Mouse (Mus musculus) hindbrain, embryonic 16.5 days (tissue): ENCODE results near the gene Zc2hc1b. TPM values are rescaled to one million over a fixed set of nuclear protein-coding genes. Genes with fewer than 3 reads are reported as not detected.

Source experiments
- ATAC-seq: fragments of 200-750 bp; cut with Nextera tagmentation; 2 replicates; pipeline ENCODE4 v1.8.0; 2017; ENCODE audit warnings: moderate TSS enrichment, moderate library complexity
- H3K27ac ChIP-seq: fragments of 300-500 bp; sonication (generic); 2 replicates; pipeline ENCODE4 v1.5.1; 2014; ENCODE audit warnings: low read depth, mild to moderate bottlenecking, control low read depth, low read length, moderate library complexity
- H3K27me3 ChIP-seq: fragments of 300-500 bp; sonication (generic); replicated peaks from 2 replicates; pipeline ENCODE4 v1.6.1; 2014; ENCODE audit warnings: low read length; ENCODE audit not compliant: control insufficient read depth, insufficient read depth
- H3K36me3 ChIP-seq: fragments of 300-500 bp; sonication (generic); 2 replicates; pipeline ENCODE4 v1.6.1; 2014; ENCODE audit warnings: mild to moderate bottlenecking, low read length, moderate library complexity, mixed read lengths; ENCODE audit not compliant: control insufficient read depth, insufficient read depth
- H3K4me1 ChIP-seq: fragments of 300-500 bp; sonication (generic); 2 replicates; pipeline ENCODE4 v1.6.1; 2014; ENCODE audit warnings: low read depth, low read length; ENCODE audit not compliant: control insufficient read depth, insufficient read depth
- H3K4me2 ChIP-seq: fragments of 300-500 bp; sonication (generic); 2 replicates; pipeline ENCODE4 v1.6.1; 2014; ENCODE audit warnings: mild to moderate bottlenecking, low read length, control low read depth, moderate library complexity
- H3K4me3 ChIP-seq: fragments of 300-500 bp; sonication (generic); 2 replicates; pipeline ENCODE4 v1.5.1; 2014; ENCODE audit warnings: mild to moderate bottlenecking, low read length, control low read depth, moderate library complexity
- H3K9ac ChIP-seq: fragments of 300-500 bp; sonication (generic); 2 replicates; pipeline ENCODE4 v1.6.1; 2014; ENCODE audit warnings: low read depth, mild to moderate bottlenecking, control low read depth, low read length, moderate library complexity
- H3K9me3 ChIP-seq: fragments of 300-500 bp; sonication (generic); 2 replicates; pipeline ENCODE4 v1.6.1; 2014; ENCODE audit warnings: mild to moderate bottlenecking, low read length, moderate library complexity; ENCODE audit not compliant: control insufficient read depth
- WGBS: fragments of 180-500 bp; shearing (Covaris S2); extraction: QIAGEN DNeasy Blood & Tissue Kit; methylation state at CpG from one replicate; pipeline ENCODE4 v1.1.7; 2014; 5-methylcytosine and 5-hydroxymethylcytosine counted together
- polyA plus RNA-seq: library from polyadenylated mRNA; unstranded; fragments of >200 nt; fragmentation: Nextera tagmentation; extraction: Ambion mirVana; gene quantifications from 2 replicates; pipeline ENCODE4 v1.2.1, GENCODE M21; 2015

Zc2hc1b gene
- polyA plus RNA-seq, 1 experiment from 2014 or later = not detected

DNA sequence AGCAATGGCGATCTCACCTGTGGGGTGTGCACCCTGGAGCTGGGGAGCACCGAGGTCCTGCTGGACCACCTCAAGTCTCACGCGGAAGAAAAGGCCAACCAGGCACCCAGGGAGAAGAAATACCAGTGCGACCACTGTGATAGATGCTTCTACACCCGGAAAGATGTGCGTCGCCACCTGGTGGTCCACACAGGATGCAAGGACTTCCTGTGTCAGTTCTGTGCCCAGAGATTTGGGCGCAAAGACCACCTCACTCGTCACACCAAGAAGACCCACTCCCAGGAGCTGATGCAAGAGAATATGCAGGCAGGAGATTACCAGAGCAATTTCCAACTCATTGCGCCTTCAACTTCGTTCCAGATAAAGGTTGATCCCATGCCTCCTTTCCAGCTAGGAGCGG, 50.5 kb downstream of the Zc2hc1b start:
- no peaks in the 10 kb centered on the region for H3K36me3 ChIP-seq
- H3K4me3 ChIP-seq = no peak overlapping the region
- no peaks in the 10 kb centered on the region for H3K4me1 ChIP-seq
- H3K27ac ChIP-seq = no peak overlapping the region
- H3K9me3 ChIP-seq = no peaks in the 10 kb centered on the region
- no peaks in the 10 kb centered on the region for H3K27me3 ChIP-seq
- H3K4me2 ChIP-seq = no peak overlapping the region
- no peak overlapping the region for H3K9ac ChIP-seq
- no peak for ATAC-seq
- WGBS = 81% methylated on average over 13 of the region's 13 CpGs

DNA sequence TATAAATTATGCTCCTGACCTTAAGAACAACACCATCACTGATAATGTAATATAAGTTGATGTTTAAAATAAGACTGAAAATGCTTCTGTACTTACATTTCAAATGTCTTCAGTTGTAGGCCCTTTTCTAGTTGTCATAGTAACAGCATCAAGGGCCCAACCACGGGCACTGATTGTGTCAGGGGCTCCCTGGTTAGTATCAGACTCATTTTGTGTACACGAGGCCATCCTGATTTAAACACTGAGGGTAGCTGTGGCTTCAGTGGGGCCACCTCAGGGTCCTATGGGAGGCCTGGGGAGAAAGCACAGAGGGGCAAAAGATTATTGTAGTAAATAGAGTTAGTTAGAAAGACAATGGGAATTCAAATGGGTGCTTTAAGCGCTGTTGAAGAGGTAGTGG, 52.0 kb downstream of the Zc2hc1b start:
- Histone ChIP-seq H3K9me3 (no peaks in the 10 kb centered on the region), H3K27me3 (no peaks in the 10 kb centered on the region), H3K36me3 (no peaks in the 10 kb centered on the region), H3K4me2 (no peak overlapping the region), H3K4me3 (no peak overlapping the region), H3K27ac (no peak overlapping the region), H3K9ac (no peak overlapping the region), H3K4me1 (no peaks in the 10 kb centered on the region)
- 44% methylated on average over 3 of the region's 3 CpGs for WGBS
- ATAC-seq = no peak

DNA sequence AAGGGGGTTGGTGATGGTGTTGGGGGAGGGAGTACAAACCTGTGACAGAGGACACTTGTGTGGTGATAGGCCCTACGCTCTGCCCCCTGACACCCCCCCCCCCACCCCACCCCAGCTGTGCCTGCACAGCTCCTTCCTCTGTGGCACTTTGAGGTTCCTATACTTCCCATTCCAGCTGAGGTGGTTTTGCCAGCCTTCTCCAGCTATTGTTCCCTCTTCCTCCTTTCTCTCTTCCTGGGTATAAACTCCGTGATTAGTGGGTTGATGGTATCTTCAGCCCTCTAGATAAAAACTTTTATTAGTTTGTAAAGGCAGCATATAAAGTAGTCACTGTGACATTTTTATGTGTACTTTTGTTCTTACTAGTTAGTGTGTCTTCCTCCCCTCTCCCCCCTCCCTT, 58.5 kb downstream of the Zc2hc1b start:
- ATAC-seq = no peak
- H3K9me3 ChIP-seq = no peaks in the 10 kb centered on the region
- 40% methylated on average over 1 of the region's 2 CpGs for WGBS
- H3K4me3 ChIP-seq = no peak overlapping the region
- no peak overlapping the region for H3K9ac ChIP-seq
- H3K27ac ChIP-seq = no peak overlapping the region
- H3K27me3 ChIP-seq = no peaks in the 10 kb centered on the region
- H3K4me1 ChIP-seq = peaks cover 3% of the 10 kb centered on the region
- no peaks in the 10 kb centered on the region for H3K36me3 ChIP-seq
- H3K4me2 ChIP-seq = no peak overlapping the region

DNA sequence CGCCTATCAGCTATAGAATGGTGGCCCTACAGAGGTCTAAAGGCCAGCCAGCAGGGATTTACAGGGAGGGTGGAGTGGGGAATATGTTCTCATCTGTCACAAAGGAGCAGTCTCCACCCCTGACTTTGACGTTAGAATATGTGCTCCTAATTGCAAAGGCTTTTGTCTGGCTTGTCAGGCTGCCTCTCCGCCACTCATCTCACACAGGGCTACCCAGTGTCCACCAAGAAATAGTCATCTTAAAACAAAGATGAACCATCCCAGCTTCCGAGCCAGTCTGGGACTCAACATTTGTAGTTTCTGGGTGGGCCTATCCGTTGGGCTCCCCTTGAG, 59.1 kb downstream of the Zc2hc1b start:
- H3K9ac ChIP-seq = no peak overlapping the region
- no peak overlapping the region for H3K4me2 ChIP-seq
- no peaks in the 10 kb centered on the region for H3K27me3 ChIP-seq
- H3K9me3 ChIP-seq = no peaks in the 10 kb centered on the region
- ATAC-seq = no peak
- H3K4me3 ChIP-seq = no peak overlapping the region
- no peak overlapping the region for H3K27ac ChIP-seq
- no peaks in the 10 kb centered on the region for H3K36me3 ChIP-seq
- 25% methylated on average over 5 of the region's 5 CpGs for WGBS
- H3K4me1 ChIP-seq = peaks cover 3% of the 10 kb centered on the region

DNA sequence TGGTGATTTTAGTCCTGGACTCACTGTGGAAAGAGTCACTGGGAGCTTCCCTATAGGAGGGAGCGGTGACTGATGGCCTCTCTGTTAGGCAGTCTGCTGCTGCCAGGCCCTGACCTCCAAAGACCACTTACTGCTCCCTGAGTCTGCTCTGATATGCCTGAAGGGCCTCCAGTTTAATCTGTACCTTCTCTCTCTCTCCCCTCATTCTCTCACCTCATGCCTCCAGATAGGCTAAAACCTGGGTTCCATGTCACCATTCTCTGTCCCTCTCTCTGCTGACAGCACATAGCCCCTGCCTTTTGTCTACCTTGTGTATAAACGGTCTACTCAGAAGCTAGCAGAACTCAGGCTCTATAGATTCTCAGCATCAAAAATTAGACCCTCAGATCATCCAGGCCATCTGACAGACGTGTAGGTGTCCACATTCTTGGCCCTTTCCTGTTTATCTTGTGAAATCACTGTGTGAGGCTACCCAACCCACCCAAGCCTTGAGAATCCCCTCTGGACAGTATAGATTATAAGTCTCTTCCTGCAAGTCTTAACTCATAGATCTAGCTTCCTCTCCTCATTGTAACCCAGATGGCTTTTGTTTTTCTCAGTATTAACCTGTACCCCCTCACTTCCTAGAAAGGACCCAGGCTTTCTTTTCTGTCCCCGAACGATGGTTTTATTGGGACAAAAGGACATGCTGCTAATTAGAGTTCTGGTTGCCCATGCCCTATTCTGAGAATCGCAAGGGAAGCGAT, 59.6 kb downstream of the Zc2hc1b start:
- 28% methylated on average over 7 of the region's 7 CpGs for WGBS
- Histone ChIP-seq H3K4me2 (no peak overlapping the region), H3K4me1 (peaks cover 3% of the 10 kb centered on the region), H3K4me3 (no peak overlapping the region), H3K9me3 (no peaks in the 10 kb centered on the region), H3K27me3 (no peaks in the 10 kb centered on the region), H3K27ac (no peak overlapping the region), H3K9ac (no peak overlapping the region), H3K36me3 (no peaks in the 10 kb centered on the region)
- no peak for ATAC-seq

DNA sequence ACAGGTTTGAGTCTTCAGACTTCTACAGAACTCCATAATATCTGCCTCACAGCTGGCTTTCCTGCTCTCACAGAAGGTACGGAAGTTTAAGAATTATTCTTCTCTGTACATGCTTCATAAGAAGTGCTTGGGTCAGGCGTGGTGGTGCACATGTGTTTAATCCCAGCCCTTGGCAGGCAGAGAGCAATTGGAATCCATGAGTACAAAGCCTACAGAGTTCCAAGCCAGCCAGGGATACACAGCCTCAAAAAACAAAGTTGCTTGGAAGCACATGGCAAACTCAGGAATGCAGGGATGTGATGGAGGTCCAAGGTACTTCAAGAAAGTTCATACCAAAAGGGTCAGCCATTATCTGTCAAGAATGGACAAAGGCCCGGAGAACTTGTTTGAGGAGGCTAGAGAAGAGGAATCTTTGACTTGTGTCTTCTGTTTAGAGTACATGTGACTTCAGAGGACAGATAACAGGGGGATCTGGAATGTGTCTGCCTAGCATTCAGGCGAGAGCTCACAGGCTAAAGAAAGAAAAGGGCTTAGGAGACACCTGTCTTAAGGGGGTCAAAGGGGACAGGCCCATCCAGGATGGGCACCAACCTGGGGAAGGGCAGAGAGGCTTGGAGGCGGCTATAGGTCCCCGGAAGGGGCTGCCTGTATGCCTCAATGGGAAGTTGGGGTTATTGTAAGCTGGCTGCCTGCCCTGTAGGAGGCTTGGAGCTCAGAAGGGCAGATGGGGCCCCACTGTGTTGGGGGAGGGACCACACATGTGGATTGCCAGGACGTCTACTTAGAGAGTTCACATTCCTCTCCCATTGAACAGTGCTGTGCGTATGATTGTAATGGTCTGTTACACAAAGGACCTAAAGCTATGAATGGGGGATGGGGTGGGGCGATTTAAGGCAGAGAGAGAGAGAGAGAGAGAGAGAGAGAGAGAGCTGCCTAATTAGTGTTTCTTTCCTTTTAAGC, 60.8 kb downstream of the Zc2hc1b start:
- Histone ChIP-seq H3K4me3 (no peak overlapping the region), H3K36me3 (no peaks in the 10 kb centered on the region), H3K9me3 (no peaks in the 10 kb centered on the region), H3K27ac (no peak overlapping the region), H3K4me1 (peaks cover 3% of the 10 kb centered on the region), H3K4me2 (no peak overlapping the region), H3K27me3 (no peaks in the 10 kb centered on the region), H3K9ac (no peak overlapping the region)
- 28% methylated on average over 9 of the region's 9 CpGs for WGBS
- ATAC-seq = peak; percentile 57

DNA sequence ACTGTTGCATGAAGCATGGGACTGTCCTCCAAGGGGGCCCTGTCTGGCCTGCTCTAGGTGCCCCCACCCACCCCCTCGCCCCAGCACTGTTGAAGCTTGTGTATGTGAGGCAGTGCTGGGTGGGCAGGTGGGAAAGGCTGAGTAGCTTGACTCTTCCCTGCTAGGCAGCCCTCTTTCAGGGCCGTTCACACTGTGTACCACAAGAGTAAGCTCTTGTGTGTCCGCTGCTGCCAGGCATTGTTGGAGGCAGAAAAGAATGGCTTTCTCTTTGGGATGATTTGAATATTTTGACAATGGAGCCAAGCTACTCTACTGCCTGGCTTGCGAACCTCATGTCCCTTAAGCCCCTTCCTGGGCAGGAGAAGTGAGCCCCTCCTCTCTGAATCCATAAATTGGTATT, 62.8 kb downstream of the Zc2hc1b start:
- Histone ChIP-seq H3K4me3 (no peak overlapping the region), H3K27me3 (no peaks in the 10 kb centered on the region), H3K9me3 (no peaks in the 10 kb centered on the region), H3K36me3 (no peaks in the 10 kb centered on the region), H3K4me2 (no peak overlapping the region), H3K27ac (no peak overlapping the region), H3K9ac (no peak overlapping the region), H3K4me1 (peaks cover 3% of the 10 kb centered on the region)
- WGBS = 25% methylated on average over 4 of the region's 4 CpGs
- peak; percentile 49 for ATAC-seq

DNA sequence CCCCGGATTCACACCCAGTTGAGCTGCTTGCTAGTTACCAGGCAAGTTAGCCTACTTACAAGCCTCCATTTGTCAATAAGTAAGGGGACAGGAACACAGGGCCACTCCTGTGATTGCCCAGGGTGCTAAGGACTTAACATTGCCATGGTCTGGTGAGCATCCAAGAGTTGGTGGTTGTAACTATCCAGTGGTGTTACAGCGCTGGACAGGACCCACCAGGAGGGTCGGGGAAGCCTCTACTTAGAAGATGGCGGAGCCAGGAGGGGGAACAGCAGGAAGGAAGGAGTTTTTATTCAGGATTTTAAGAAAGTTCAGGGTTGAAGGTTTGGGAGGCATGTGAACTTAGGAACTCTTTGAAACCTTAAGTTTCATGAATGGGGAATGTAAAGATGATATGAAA, 64.2 kb downstream of the Zc2hc1b start:
- Histone ChIP-seq H3K36me3 (no peaks in the 10 kb centered on the region), H3K27ac (no peak overlapping the region), H3K4me3 (no peak overlapping the region), H3K4me1 (peaks cover 3% of the 10 kb centered on the region), H3K9me3 (no peaks in the 10 kb centered on the region), H3K27me3 (no peaks in the 10 kb centered on the region), H3K4me2 (no peak overlapping the region), H3K9ac (no peak overlapping the region)
- no peak for ATAC-seq
- WGBS = 80% methylated on average over 4 of the region's 4 CpGs

DNA sequence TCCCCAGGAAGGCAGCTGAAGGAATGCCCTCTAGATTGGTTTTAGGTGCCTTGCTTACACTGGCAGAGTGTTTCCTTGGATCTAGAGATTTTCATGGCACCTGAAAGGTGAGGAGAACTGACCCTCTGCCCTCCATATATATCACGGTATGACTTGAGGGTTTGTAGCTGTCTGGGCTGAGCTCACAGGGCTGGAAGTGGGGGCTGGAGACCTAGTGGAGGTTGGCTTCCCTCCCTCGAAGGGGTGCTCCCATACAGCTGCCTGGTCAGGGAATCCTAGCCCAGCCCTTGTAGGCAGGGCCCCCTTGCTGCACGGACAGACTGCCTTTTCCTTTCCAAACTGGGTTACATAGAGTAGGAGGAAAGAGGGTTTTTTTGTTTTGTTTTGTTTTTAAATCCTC, 65.0 kb downstream of the Zc2hc1b start:
- H3K4me3 ChIP-seq = no peak overlapping the region
- no peak overlapping the region for H3K4me2 ChIP-seq
- no peaks in the 10 kb centered on the region for H3K36me3 ChIP-seq
- no peak overlapping the region for H3K27ac ChIP-seq
- WGBS = 62% methylated on average over 3 of the region's 3 CpGs
- H3K9me3 ChIP-seq = no peaks in the 10 kb centered on the region
- peaks cover 8% of the 10 kb centered on the region for H3K4me1 ChIP-seq
- no peaks in the 10 kb centered on the region for H3K27me3 ChIP-seq
- no peak for ATAC-seq
- no peak overlapping the region for H3K9ac ChIP-seq
